ENCODE assay signal across 12 mouse cellular contexts in genomic region chr2:172216163-172216915, GRCm38 (mm10). TPM values are rescaled to one million over a fixed set of nuclear protein-coding genes. Genes with fewer than 3 reads are reported as not detected.
A peak's percentile ranks its signal among the peaks of the same experiment; 100 is the strongest.
DNase-seq lines count a peak whose midpoint lies in the region; ATAC-seq and TF ChIP-seq lines count a peak whose summit lies in the region.
"Had no signal": no experiment of that assay in that cellular context is flagged by ENCODE, and none has a peak within 500 bp of the region (broad histone marks: within the 10 kb centered on the region; RNA-seq: fewer than 3 reads in every experiment).

No protein-coding gene starts in this region.

- DNase-seq in hindbrain, embryonic 11.5 days (ENCODE audit: low spot score), result peak; percentile 10
- no peak for DNase-seq in hindbrain, embryonic 14.5 days (ENCODE audit: low spot score)
- DNase-seq in ES-CJ7 (ENCODE audit: low read depth, low spot score), result peak; percentile 85
- DNase-seq in brain, embryonic 14.5 days (ENCODE audit: low read depth), result peak; percentile 25
- DNase-seq in lung, postnatal 14 days, result peak; percentile 35
- no peak for DNase-seq in frontal cortex, postnatal 14 days (ENCODE audit: low spot score in 2 of 2)
- DNase-seq in frontal cortex, postnatal 10 days (ENCODE audit: low spot score in 2 of 2), result no peak
- DNase-seq: kidney, adult 11 months had no signal

- H3K36me3 ChIP-seq in hindbrain, embryonic 11.5 days (ENCODE audit: control insufficient read depth, insufficient read depth, low read length), result no peaks in the 10 kb centered on the region
- no peaks in the 10 kb centered on the region for H3K36me3 ChIP-seq in hindbrain, embryonic 14.5 days (replicated peaks; ENCODE audit: control insufficient read depth, insufficient read depth)
- H3K36me3 ChIP-seq: embryonic facial prominence, embryonic 15.5 days; lung, embryonic 15.5 days had no signal

- no peaks in the 10 kb centered on the region for H3K27me3 ChIP-seq in hindbrain, embryonic 11.5 days (ENCODE audit: control insufficient read depth, insufficient read depth, low read length)
- H3K27me3 ChIP-seq in hindbrain, embryonic 14.5 days (ENCODE audit: control insufficient read depth, insufficient read depth, low read length), result no peaks in the 10 kb centered on the region
- H3K27me3 ChIP-seq: embryonic facial prominence, embryonic 15.5 days; lung, embryonic 15.5 days had no signal

- H3K4me2 ChIP-seq in hindbrain, embryonic 11.5 days (replicated peaks; ENCODE audit: low read depth, low read length), result no peak overlapping the region
- H3K4me2 ChIP-seq in hindbrain, embryonic 14.5 days (replicated peaks), result no peak overlapping the region
- H3K4me2 ChIP-seq: embryonic facial prominence, embryonic 15.5 days had no signal

- H3K4me3 ChIP-seq in hindbrain, embryonic 11.5 days (ENCODE audit: low read depth, low read length), result no peak overlapping the region
- H3K4me3 ChIP-seq in hindbrain, embryonic 14.5 days (replicated peaks; ENCODE audit: low read length), result no peak overlapping the region
- H3K4me3 ChIP-seq: embryonic facial prominence, embryonic 15.5 days; lung, embryonic 15.5 days had no signal

- H3K9me3 ChIP-seq in hindbrain, embryonic 11.5 days (ENCODE audit: control insufficient read depth, low read length), result no peaks in the 10 kb centered on the region
- H3K9me3 ChIP-seq in hindbrain, embryonic 14.5 days (ENCODE audit: control insufficient read depth, low read length), result no peaks in the 10 kb centered on the region
- H3K9me3 ChIP-seq: embryonic facial prominence, embryonic 15.5 days; lung, embryonic 15.5 days had no signal

- WGBS in hindbrain, embryonic 11.5 days, result 65% methylated on average over 17 of the region's 17 CpGs
- WGBS in hindbrain, embryonic 14.5 days, result 65% methylated on average over 17 of the region's 17 CpGs

- no peaks in the 10 kb centered on the region for H3K4me1 ChIP-seq in hindbrain, embryonic 11.5 days (replicated peaks; ENCODE audit: control insufficient read depth, insufficient read depth, low read length)
- no peaks in the 10 kb centered on the region for H3K4me1 ChIP-seq in hindbrain, embryonic 14.5 days (replicated peaks; ENCODE audit: control insufficient read depth, insufficient read depth, low read length)
- H3K4me1 ChIP-seq: embryonic facial prominence, embryonic 15.5 days; lung, embryonic 15.5 days had no signal

- no peak for TF ChIP-seq CTCF in brain, embryonic 14.5 days (IDR thresholded peaks at IDR 0.05; ENCODE audit: borderline replicate concordance, extremely low read depth, insufficient read depth, insufficient read length)

- no peak overlapping the region for H3K9ac ChIP-seq in hindbrain, embryonic 11.5 days (ENCODE audit: low read depth, low read length)
- no peak overlapping the region for H3K9ac ChIP-seq in hindbrain, embryonic 14.5 days
- H3K9ac ChIP-seq: embryonic facial prominence, embryonic 15.5 days; lung, embryonic 15.5 days had no signal

- no peak for ATAC-seq in hindbrain, embryonic 11.5 days (ENCODE audit: low FRiP score)
- ATAC-seq in hindbrain, embryonic 14.5 days (ENCODE audit: low FRiP score), result no peak

- no peak for TF ChIP-seq POLR2A in brain, embryonic 14.5 days (IDR thresholded peaks at IDR 0.05; ENCODE audit: borderline replicate concordance, extremely low read depth, insufficient read depth, insufficient read length, poor library complexity, severe bottlenecking)

- no peak overlapping the region for H3K27ac ChIP-seq in hindbrain, embryonic 11.5 days (ENCODE audit: low read depth, low read length)
- no peak overlapping the region for H3K27ac ChIP-seq in hindbrain, embryonic 14.5 days
- H3K27ac ChIP-seq: embryonic facial prominence, embryonic 15.5 days; lung, embryonic 15.5 days had no signal

RNA-seq across cellular contexts. Expression of gene Mc3r, which starts 32.0 kb away (rescaled TPM):
- polyA plus RNA-seq in hindbrain, embryonic 11.5 days (2014; fragmentation: Nextera tagmentation; extraction: Ambion mirVana), result not detected in 2 replicates
- 0.15 and 0.30 TPM in 2 replicates for polyA plus RNA-seq in hindbrain, embryonic 14.5 days (2014; fragmentation: Nextera tagmentation; extraction: Ambion mirVana)
- 0.29 and 0.39 TPM in 2 replicates for polyA plus RNA-seq in brain, embryonic 14.5 days (2012; rRNA removed)
- polyA plus RNA-seq: embryonic facial prominence, embryonic 15.5 days; heart, embryonic 14.5 days; lung, embryonic 15.5 days; thymus, postnatal 0 days had no signal

Comparison
In these comparisons a context has a peak if more than half of its experiments do, and no peak if none do; other contexts are left out.
1. DNase-seq: peak in hindbrain, embryonic 11.5 days (single experiment), ES-CJ7 (single experiment), brain, embryonic 14.5 days (single experiment) and lung, postnatal 14 days (single experiment); none in hindbrain, embryonic 14.5 days (single experiment), frontal cortex, postnatal 14 days (0 of 2) and frontal cortex, postnatal 10 days (0 of 2).